ENCODE assay signal across 29 mouse cellular contexts in genomic region chr15:89352795-89353194, GRCm38 (mm10). TPM values are rescaled to one million over a fixed set of nuclear protein-coding genes. Genes with fewer than 3 reads are reported as not detected.
"Had no signal": no experiment of that assay in that cellular context is flagged by ENCODE, and none has a peak within 500 bp of the region (broad histone marks: within the 10 kb centered on the region; RNA-seq: fewer than 3 reads in every experiment).

No protein-coding gene starts in this region.

- H3K4me3 ChIP-seq: kidney, embryonic 15.5 days; left cerebral cortex, adult 2 months; limb, embryonic 12.5 days; liver, embryonic 12.5 days; liver, embryonic 15.5 days; lung, embryonic 15.5 days; megakaryocyte, embryonic 14.5 days; neural tube, embryonic 12.5 days; neural tube, embryonic 15.5 days had no signal

- H3K9me3 ChIP-seq: kidney, embryonic 15.5 days; limb, embryonic 12.5 days; liver, embryonic 12.5 days; liver, embryonic 15.5 days; lung, embryonic 15.5 days; megakaryocyte, embryonic 14.5 days; midbrain, embryonic 10.5 days; neural tube, embryonic 12.5 days; neural tube, embryonic 15.5 days had no signal

- DNase-seq: kidney, adult 8-10 months; kidney, postnatal 10 days; kidney, postnatal 36 days; layer of hippocampus, postnatal 36 days; liver; lung, adult 18-20 months; lung, postnatal 10 days; lung, postnatal 36 days; midbrain, embryonic 14.5 days; right cerebral cortex, adult 18-20 months; right cerebral cortex, postnatal 14 days; right cerebral cortex, postnatal 4 days; thymus, adult 2 months; thymus, postnatal 14 days; thymus, postnatal 4 days had no signal

- H3K27me3 ChIP-seq: kidney, embryonic 15.5 days; limb, embryonic 12.5 days; liver, embryonic 12.5 days; liver, embryonic 15.5 days; lung, embryonic 15.5 days; megakaryocyte, embryonic 14.5 days; neural tube, embryonic 12.5 days; neural tube, embryonic 15.5 days had no signal

RNA-seq across cellular contexts. Expression of gene Miox, which starts 18.6 kb away (rescaled TPM):
- total RNA-seq: layer of hippocampus, adult 8-10 months; layer of hippocampus, postnatal 10 days; layer of hippocampus, postnatal 36 days; left cerebral cortex, adult 2 months; left cerebral cortex, postnatal 10 days; left cerebral cortex, postnatal 36 days had no signal
